Comparison of ENCODE assay signal across 8 mouse cellular contexts in the genomic region with DNA sequence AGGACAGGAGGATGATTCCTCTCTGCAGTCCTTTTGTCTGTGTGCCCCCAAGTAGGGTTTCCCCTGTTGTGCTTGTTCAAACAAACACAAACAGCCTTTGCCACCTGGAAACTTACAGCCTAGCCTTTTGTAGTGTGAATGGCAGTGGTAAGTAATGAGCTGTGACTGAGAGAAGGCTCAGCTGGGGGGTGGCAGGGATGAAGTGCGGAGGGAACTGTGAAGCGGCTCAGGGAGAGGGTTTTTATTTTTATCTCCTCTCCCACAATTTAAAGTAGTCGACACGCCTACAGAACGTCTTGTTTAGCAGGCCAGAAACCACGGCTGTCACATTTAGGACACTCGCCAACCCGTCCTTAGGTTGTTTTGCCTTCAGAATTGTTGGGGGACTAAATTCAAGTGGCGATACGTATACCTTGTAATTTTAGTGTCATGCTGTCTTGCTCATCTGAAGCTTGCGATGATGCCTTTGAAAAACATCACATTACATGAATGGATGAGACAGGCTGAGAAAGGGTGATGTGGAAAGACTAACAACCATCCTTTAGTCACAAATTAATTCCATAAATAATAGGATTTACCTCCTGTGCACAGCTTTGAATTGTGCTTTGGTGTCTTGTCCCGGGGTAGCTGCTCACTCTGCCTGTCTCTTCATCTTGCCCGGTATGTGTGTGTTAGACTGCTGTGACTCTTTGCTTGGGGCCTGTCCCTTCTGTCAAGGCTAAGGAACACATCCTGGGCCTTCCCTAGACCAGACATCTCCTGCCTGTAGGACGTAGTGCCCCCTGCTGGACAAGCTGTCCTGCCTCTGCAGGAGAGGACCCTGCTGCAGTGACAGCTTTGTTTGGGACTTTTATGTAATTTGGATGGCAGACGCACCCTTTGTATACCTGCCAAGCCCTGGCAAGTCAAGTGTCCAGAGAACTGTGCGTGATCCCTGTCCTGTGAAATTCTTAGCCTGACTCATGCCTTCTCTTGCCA.
A peak's percentile ranks its signal among the peaks of the same experiment; 100 is the strongest.
DNase-seq lines count a peak whose midpoint lies in the region; ATAC-seq lines count a peak whose summit lies in the region.

No protein-coding gene starts in this region.

- H3K36me3 ChIP-seq in intestine, embryonic 14.5 days (ENCODE audit: control insufficient read depth, insufficient read depth, low read length), result no peaks in the 10 kb centered on the region
- no peaks in the 10 kb centered on the region for H3K36me3 ChIP-seq in midbrain, embryonic 11.5 days (ENCODE audit: control insufficient read depth, insufficient read depth, low read length)

- H3K9ac ChIP-seq in intestine, embryonic 14.5 days (ENCODE audit: low read length), result no peak overlapping the region
- no peak overlapping the region for H3K9ac ChIP-seq in midbrain, embryonic 11.5 days (ENCODE audit: low read length)

- H3K4me3 ChIP-seq in intestine, embryonic 14.5 days (ENCODE audit: low read depth, low read length), result no peak overlapping the region
- no peak overlapping the region for H3K4me3 ChIP-seq in midbrain, embryonic 11.5 days (ENCODE audit: low read depth, low read length)

- H3K27me3 ChIP-seq in intestine, embryonic 14.5 days (replicated peaks; ENCODE audit: control insufficient read depth, insufficient read depth, low read length), result no peaks in the 10 kb centered on the region
- H3K27me3 ChIP-seq in midbrain, embryonic 11.5 days (ENCODE audit: control insufficient read depth, insufficient read depth, low read length), result no peaks in the 10 kb centered on the region

- peaks cover 19% of the 10 kb centered on the region for H3K4me1 ChIP-seq in intestine, embryonic 14.5 days (replicated peaks; ENCODE audit: control insufficient read depth, insufficient read depth, low read length)
- H3K4me1 ChIP-seq in midbrain, embryonic 11.5 days (ENCODE audit: control insufficient read depth, insufficient read depth, low read length), result peaks cover 8% of the 10 kb centered on the region

- no peak overlapping the region for H3K4me2 ChIP-seq in intestine, embryonic 14.5 days (ENCODE audit: low read length)
- peak overlapping the region; percentile 17 for H3K4me2 ChIP-seq in midbrain, embryonic 11.5 days

- WGBS in intestine, embryonic 14.5 days, result 47% methylated on average over 16 of the region's 16 CpGs
- WGBS in midbrain, embryonic 11.5 days, result 11% methylated on average over 16 of the region's 16 CpGs

- H3K9me3 ChIP-seq in intestine, embryonic 14.5 days (ENCODE audit: control insufficient read depth, low read length), result no peaks in the 10 kb centered on the region
- no peaks in the 10 kb centered on the region for H3K9me3 ChIP-seq in midbrain, embryonic 11.5 days (ENCODE audit: control insufficient read depth, low read length)

- DNase-seq in ZHBTc4 (ENCODE audit: low read depth, low spot score), result peak; percentile 74
- peak; percentile 87 for DNase-seq in gastrocnemius, postnatal 10 days
- DNase-seq in intestine, embryonic 14.5 days (ENCODE audit: low spot score), result peak; percentile 59
- DNase-seq in left cerebral cortex, adult 9 months (ENCODE audit: low spot score in 2 of 2), result peak; percentile 31 to 69
- DNase-seq in midbrain, embryonic 11.5 days (ENCODE audit: low spot score, missing footprints), result peak; percentile 91
- peak; percentile 84 for DNase-seq in skeletal muscle tissue, adult 2 months (ENCODE audit: low read depth, low spot score)

- ATAC-seq in common myeloid progenitor, adult 5-6 weeks (replicated peaks; ENCODE audit: low read depth, poor library complexity, severe bottlenecking), result peak; percentile 71
- ATAC-seq in intestine, embryonic 14.5 days (replicated peaks; ENCODE audit: low FRiP score, low TSS enrichment, low read depth), result 0 out of 2 replicates have a peak, but pooled peaks have one; percentile 40
- ATAC-seq in midbrain, embryonic 11.5 days (ENCODE audit: low FRiP score), result peak; percentile 88
- no peak for ATAC-seq in erythroid progenitor cell, adult 5-6 weeks (replicated peaks; ENCODE audit: low FRiP score, poor library complexity, severe bottlenecking)

- no peak overlapping the region for H3K27ac ChIP-seq in intestine, embryonic 14.5 days (ENCODE audit: low read depth)
- no peak overlapping the region; the same call in 1 of the 2 replicates for H3K27ac ChIP-seq in midbrain, embryonic 11.5 days (ENCODE audit: low read depth, low read length)
